Mouse (Mus musculus): ENCODE data around the gene Neu4.
"Not testable (repeated sequence)": the region's sequence is repeated elsewhere in the genome, so short reads cannot be mapped to it uniquely, and the experiment has no call there.

Gene Neu4

DNA sequence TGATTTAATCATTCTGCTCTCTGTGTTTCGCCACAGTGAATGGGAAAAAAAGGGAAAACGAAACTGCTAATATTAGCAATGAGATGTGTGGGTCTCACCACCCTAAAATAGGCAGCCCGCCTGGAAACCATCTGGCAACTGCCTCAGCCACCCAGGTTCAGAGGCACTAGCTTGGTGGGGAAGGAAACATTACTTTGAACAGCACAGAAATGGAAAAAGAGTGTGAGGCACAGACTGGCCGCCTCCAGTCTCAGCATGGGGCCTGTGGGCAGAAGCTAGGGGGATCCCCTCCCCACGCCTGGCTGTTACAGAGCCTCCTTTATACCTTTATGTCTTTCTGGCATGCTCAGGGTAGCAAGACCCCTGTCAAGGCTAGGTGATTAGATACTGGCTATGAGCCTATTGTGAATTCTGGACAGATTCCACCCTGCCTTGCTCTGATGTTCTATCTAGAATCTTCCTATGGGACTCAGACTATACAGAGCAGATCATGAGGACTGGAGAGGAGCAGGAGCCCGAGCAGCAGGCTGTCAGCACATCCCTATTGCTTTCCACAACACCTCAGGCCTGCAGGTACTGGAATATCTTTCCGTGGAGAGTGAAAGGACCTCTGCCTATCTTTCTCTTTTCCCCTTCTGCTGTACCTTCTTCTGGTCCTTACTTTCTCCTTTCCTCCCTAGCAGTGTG lies 33.4 kb downstream of the Neu4 start:
- no peak for DNase-seq

DNA sequence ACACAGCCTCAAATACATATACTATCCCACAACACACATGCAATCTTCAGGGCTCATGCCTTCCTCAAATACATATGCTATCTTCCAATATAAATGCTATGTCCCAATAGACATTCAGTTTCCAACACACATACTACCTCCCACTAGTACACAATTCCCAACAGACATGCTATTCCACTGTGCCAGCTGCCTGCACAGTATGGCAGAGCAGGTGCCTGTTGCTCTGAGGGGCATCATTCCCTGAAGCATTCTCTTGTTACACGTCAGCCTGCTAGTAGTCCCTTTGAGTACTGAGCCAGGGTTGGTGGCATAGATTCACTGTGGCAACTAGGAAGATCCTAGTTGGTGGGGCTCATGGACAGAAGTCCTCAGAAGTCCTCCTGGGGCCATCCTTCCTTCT lies 34.2 kb downstream of the Neu4 start:
- DNase-seq, result no peak

DNA sequence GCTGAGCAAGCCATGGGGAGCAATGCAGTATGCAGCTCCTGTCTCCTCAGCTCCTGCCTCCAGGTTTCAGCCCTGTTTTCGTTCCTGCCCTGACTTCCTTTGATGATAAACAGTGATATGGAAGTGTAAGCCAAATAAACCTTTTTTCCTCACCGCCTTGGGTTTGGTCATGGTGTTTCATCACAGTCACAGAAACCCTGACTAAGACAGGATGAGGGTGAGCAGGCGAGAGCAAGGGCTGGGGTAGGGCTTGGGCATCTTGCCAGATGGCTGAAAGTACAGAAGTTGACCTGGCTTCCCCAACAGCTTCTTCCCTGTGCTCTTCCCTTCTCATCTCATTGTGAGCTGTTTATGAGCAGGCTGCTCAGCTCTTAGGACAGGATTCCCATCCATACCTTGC lies 35.7 kb downstream of the Neu4 start:
- DNase-seq, result no peak

DNA sequence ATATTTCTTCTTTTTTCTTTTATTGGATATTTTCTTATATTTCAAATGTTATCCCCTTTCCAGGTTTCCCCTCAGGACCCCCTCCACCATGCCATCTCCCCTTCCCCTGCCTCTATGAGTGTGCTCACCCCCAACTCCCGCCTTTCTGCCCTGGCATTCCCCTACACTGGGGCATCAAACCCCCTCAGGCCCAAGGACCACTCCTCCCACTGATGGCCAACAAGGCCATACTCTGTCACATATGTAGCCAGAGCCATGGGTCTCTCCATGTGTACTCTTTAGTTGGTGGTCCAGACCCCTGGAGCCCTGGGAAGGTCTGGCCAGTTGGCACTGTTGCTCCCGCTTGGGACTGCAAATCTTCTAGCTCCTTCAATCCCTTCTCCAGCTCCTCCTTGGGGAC lies 37.1 kb downstream of the Neu4 start:
- DNase-seq, result no peak

DNA sequence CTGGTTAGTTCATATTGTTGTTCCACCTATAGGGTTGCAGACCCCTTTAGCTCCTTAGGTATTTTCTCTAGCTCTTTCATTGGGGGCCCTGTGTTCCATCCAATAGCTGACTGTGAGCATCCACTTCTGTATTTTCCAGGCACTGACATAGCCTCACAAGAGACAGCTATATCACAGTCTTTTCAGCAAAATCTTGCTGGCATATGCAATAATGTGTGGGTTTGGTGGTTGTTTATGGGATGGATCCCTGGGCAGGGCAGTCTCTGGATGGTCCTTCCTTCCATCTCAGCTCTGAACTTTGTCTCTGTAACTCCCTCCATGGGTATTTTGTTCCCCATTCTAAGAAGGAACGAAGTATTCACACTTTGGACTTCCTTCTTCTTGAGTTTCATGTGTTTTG lies 38.0 kb downstream of the Neu4 start:
- DNase-seq, result not testable (repeated sequence)

DNA sequence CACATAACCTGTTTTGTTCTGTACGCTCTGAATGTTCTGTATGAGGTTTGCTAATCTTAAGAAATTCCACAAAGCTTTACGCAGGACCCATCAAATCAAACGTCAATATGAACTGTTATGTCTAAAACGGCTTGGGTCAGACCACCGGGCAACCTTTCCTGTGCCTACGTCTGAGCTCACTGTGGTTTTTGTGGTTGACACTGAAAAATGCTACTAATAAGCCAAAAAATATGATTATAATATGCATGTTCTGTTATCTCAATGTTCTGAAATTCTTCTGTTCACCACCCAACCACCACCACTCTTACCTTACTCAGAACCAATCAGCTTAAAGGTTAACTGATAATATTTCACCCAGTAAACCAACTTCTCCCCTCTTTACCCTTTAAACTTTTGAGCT lies 54.5 kb downstream of the Neu4 start:
- DNase-seq, result no peak

DNA sequence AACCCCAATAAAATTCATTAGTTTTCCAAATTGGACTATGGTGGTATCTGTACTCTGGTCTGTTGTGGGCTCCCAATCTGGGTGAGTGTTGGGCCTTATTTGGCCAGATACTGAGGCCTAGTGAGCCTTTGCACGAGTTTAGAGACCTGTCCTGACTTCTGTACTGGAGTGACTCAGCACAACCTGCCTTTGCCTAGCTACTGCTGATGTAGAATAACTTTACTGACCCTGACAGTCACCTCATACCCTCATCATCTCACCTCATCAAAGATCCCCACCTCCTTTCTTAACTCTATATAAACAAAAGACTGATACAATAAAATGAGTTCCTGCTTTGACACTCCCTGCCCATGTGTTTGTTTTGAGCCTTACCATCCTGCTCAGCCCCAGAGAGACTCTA lies 56.5 kb downstream of the Neu4 start:
- no peak for DNase-seq

Measured in kidney, postnatal 10 days (tissue).